Mouse (Mus musculus) hindlimb bud, embryonic 11.5 days (tissue): ENCODE data around the gene Dnah17.

Experiments used
- DNase-seq: peaks from one replicate; pipeline ENCODE4 v3.0.0-alpha.2; 2012; ENCODE audit warnings: low read depth, low spot score; ENCODE audit errors: extremely low spot score

Gene Dnah17

DNA sequence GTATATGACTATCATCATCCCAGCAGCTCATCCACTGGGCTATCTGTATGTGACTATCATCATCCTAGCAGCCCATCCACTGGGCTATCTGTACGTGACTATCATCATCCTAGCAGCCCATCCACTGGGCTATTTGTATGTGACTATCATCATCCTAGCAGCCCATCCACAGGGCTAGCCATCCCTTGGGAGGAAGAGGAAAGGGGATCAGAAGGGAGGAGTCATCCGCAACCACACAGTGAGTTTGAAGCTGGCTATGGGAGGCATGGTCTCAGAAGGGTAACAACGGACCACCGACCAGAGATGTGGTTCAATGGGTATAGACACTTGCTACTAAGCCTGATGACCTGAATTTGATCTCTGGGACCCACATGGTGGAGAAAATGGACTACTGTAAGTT, 14.7 kb upstream of the Dnah17 start:
- DNase-seq: no peak

DNA sequence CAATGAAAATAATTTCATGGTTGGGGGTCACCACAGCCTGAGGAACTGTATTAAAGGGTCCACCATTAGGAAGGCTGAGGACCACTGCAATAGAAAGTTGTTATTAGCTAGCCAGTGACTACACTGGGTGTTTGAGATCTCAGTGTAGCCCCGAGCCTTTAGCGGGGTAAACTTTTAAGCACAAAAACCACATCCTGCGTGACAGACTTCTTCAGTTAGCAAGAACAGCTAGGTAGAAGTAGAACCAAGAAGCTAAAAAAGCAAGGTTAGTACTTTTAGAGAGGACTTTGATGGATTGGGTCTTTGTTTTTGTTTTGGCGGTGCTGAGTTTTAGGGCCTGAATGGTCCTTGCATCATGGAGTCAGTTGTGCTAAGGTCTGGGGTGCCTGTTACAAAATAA, 13.3 kb upstream of the Dnah17 start:
- no peak for DNase-seq

DNA sequence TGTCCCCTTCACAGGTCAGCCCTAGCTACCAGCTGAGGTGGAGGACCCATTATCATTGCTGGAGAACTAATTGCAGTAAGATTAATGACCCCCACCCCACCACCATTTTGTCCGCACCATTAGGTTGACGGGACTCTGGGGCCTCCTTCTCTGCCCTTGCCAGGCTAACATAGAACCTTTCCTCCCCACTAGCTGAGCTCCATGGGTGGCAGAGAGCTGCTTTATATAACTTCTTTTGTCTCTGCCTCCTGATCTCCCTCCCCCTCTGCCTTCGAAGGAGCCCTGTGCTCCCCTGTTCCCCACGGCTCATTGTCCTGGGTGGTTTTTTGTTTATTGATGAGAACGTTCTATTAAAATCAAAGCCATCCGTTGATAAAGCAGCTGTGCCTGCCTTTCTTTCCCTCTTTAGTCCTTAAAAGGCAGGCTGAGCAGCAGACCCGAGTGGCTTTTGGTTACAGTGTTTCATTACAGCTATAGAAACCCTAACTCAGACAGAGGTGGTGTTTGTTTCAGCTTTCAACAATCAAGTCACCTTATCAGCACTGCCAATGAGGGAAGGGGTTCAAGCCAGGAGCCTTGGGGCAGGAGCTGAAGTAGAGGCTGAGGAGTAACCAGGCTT, 12.2 kb upstream of the Dnah17 start:
- DNase-seq: no peak

GRCm38 (mm10) chr11:118140771-118141565, 10.5 kb upstream of the Dnah17 start:
- no peak for DNase-seq

DNA sequence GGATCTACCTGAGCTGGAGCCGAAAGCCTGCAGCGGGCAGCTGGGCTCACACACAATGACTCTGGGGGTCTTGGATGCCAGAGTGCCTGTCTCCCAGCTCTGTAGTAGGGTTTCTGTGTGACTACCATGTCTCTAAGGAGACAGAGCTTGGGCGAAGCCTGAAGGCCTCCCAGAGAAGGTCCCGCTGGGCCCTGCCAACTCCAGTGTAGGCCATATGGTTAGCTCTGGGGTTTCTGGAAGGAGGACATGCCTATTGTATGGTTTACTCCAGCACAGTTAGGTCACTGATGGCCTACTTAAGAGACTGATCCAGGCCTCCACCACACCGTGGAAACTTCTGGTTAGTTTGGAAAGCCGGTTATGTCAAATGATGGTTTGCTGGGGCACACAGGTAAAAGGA, 7.9 kb upstream of the Dnah17 start:
- no peak for DNase-seq

GRCm38 (mm10) chr11:118136172-118136632, 5.8 kb upstream of the Dnah17 start:
- DNase-seq: no peak

- DNase-seq: no peak
These were observed 4.8 kb upstream of the Dnah17 start for GRCm38 (mm10) chr11:118135271-118135670.

DNA sequence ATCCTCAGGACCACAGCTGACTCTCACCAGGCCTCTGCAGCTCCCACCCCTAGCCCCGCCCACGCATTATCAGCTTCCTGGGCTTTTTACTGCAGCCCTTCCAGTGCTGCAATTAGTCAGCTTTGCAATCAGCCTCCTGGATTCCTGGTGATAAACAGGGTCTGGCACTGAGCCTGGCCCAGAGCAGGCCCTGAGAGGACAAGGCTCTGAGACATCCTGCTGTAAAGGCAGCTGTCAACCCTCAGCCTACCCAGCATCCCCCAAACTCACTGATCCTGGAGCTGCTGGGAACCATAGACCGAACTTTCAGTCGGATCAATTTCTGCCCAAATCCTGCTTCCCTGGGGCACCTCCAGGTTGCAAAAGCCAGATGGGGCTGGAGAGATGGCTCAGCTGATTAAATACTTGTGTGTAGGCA, 3.3 kb upstream of the Dnah17 start:
- no peak for DNase-seq

DNA sequence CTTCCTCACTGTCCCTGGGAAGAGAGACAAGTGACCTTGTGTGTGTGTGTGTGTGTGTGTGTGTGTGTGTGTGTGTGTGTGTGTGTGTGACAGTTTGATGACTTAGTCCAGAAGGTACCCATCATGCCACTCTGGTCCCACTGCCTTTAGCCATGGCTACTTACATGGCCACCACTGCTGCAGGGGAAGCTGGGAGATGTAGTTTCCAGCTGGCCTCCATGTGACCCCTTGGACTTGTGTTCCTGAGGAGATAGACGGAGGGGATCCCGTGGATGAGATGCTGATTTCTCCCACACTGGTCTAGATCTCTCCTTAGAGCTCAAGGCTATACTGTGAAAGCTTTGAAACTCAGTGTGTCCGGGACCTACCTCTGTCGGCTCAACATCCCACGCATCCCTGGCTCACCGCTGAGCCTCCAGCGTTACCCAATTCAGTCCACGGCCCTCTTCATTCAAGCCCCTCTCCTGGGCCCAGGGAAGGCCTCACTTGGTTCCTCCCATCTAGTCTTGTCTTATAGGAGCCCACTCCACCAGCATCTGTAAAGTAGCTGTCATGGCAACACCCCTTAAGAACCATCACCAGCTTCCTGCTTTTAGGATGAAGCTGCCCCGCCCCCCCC, 2.8 kb upstream of the Dnah17 start:
- DNase-seq: no peak

DNA sequence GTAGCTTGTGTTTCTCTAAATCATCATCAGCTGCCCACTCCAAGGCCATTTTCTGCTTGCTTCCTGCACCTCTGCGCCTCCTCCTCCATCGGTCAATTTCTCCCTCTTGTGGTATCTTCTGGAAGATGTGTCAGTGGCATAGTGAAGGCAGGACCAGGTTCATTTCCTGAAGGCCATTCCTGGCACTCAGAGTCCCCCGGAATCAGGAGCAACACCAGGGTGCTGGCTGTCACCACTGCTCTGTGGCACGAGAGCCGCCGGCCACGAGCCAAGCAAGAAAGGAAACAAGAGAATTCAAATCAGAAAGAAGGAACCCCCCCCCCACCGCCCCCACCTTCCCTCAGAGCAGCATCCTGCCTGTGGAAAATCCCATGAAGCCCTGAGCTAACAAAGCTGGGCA, 1.7 kb upstream of the Dnah17 start:
- DNase-seq: no peak

- DNase-seq: no peak
These were observed 622 bp downstream of the Dnah17 start for GRCm38 (mm10) chr11:118129812-118130211.

DNA sequence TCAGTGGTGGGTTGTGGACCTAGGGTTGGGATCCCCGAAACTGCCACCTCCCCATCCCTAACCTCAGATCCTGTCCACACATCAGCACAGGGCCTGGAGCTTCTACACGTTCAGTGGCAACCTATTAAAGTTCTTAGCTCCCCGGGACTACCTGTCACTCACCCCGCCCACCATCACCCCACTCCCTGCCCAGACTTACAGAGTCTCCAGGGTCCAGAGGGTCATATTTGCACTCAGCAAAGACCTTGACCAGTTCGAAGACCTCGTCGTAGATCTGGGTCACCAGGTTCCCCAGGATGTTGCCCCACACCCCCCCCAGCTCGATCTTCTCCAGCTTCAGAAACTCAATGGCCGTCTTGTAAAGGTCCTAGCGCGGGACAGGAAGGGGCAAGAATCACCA, 8.8 kb downstream of the Dnah17 start:
- no peak for DNase-seq

DNA sequence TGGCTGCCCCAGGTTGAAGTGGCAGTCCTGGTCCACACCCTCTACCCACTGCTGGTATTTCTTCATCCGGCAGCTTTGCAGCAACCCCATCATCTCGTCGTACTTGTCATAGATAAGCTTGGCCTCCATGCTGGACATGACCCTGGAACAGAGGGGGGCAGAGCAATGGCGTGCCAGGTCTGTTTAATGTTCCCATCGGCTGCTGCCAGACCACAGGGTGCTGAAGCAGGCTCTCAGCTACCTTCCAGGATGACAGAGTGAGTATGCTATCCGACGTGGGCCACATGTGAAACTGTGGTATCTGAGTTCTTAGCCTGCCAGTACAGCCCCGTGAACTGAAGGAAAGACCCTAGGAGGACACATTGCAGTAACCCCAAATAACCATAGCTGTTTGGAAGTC, 11.7 kb downstream of the Dnah17 start:
- DNase-seq: no peak

GRCm38 (mm10) chr11:118114581-118115110, 15.8 kb downstream of the Dnah17 start:
- DNase-seq: no peak

- DNase-seq: no peak
These were observed 16.8 kb downstream of the Dnah17 start for GRCm38 (mm10) chr11:118113516-118114205.

DNA sequence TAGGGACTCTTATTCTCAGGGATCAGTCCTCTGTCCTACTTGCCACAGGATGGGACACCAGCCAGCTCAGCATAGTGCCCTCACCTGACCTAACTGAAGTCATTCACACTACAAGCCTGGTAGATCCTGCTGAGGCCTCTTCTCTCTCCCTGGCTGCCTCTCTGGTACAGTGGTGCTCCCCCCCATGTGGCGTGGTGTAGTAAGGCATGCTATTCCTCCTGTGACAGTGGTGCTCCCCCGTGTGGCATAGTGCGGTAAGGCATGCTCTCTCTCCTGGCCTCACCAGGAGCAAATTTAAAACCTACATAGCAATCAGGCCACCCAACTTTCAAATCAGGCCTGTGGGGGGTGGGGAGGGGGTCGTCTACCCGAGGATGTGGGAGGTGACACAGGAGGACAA, 26.4 kb downstream of the Dnah17 start:
- peak; percentile 50 for DNase-seq

- no peak for DNase-seq
These were observed 27.1 kb downstream of the Dnah17 start for GRCm38 (mm10) chr11:118103383-118103782.

DNA sequence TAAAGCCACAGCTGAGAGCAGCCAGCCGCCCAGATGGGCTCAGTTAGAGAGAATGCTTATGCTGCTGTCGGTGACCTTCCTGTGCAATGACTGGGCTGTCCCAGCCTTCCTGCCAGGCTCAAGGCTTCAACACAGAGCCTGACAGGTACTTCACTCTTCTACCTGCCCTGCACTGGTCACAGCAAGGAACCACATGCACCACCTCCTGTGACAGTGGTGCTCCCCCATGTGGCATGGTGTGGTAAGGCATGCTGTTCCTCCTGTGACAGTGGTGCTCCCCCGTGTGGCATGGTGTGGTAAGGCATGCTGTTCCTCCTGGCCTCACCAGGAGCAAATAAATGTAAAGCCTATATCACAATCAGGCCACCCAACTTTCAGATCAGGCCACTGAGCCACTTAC, 27.6 kb downstream of the Dnah17 start:
- DNase-seq: peak; percentile 69

GRCm38 (mm10) chr11:118101133-118101532, 29.3 kb downstream of the Dnah17 start:
- no peak for DNase-seq

- no peak for DNase-seq
These were observed 33.7 kb downstream of the Dnah17 start for GRCm38 (mm10) chr11:118096736-118097135.

- no peak for DNase-seq
These were observed 35.4 kb downstream of the Dnah17 start for GRCm38 (mm10) chr11:118095004-118095403.
